Mouse (Mus musculus) heart, embryonic 13.5 days (tissue): ENCODE measurements at regions not wholly inside any gene's neighbourhood (a gene's known extent, or its start where the extent isn't known, plus 50 kb on each side); places are given as distances from the start of the nearest gene placed in this dataset.

Source experiments
- ATAC-seq: fragments of 200-750 bp; cut with Nextera tagmentation; 2 replicates; pipeline ENCODE4 v1.8.0; 2017; ENCODE audit warnings: moderate TSS enrichment; ENCODE audit not compliant: insufficient number of reproducible peaks, low FRiP score, low TSS enrichment; ENCODE audit errors: extremely low read depth
- H3K27ac ChIP-seq: fragments of 300-500 bp; sonication (generic); replicated peaks from 2 replicates; pipeline ENCODE4 v1.5.1; 2015; ENCODE audit warnings: moderate library complexity, mild to moderate bottlenecking, inconsistent platforms
- H3K27me3 ChIP-seq: fragments of 300-500 bp; sonication (generic); replicated peaks from 2 replicates; pipeline ENCODE4 v1.6.1; 2015; ENCODE audit warnings: mild to moderate bottlenecking, inconsistent platforms
- H3K36me3 ChIP-seq: fragments of 300-500 bp; sonication (generic); 2 replicates; pipeline ENCODE4 v1.6.1; 2015; ENCODE audit warnings: mild to moderate bottlenecking, inconsistent platforms
- H3K4me1 ChIP-seq: fragments of 300-500 bp; sonication (generic); 2 replicates; pipeline ENCODE4 v1.6.1; 2015; ENCODE audit warnings: inconsistent platforms
- H3K4me2 ChIP-seq: fragments of 300-500 bp; sonication (generic); 2 replicates; pipeline ENCODE4 v1.6.1; 2015; ENCODE audit warnings: inconsistent platforms, mild to moderate bottlenecking, moderate library complexity
- H3K4me3 ChIP-seq: fragments of 300-500 bp; sonication (generic); 2 replicates; pipeline ENCODE4 v1.5.1; 2015; ENCODE audit warnings: moderate library complexity, mild to moderate bottlenecking, inconsistent platforms
- H3K9ac ChIP-seq: fragments of 300-500 bp; sonication (generic); 2 replicates; pipeline ENCODE4 v1.6.1; 2015; ENCODE audit warnings: inconsistent platforms, mild to moderate bottlenecking, moderate library complexity
- H3K9me3 ChIP-seq: fragments of 300-500 bp; sonication (generic); 2 replicates; pipeline ENCODE4 v1.6.1; 2016; ENCODE audit warnings: inconsistent platforms
- WGBS: fragments of 180-500 bp; shearing (Covaris S2); methylation state at CpG from one replicate; pipeline ENCODE4 v1.1.7; 2015; ENCODE audit warnings: mixed read lengths; 5-methylcytosine and 5-hydroxymethylcytosine counted together

GRCm38 (mm10) chr11:48097455-48097854, 108.7 kb upstream of the Sgcd start:
- no peaks in the 10 kb centered on the region for H3K4me1 ChIP-seq
- H3K27ac ChIP-seq = no peak overlapping the region
- H3K36me3 ChIP-seq = no peaks in the 10 kb centered on the region
- 78% methylated on average over 6 of the region's 6 CpGs for WGBS
- no peak overlapping the region for H3K4me3 ChIP-seq
- no peak overlapping the region for H3K9ac ChIP-seq
- H3K9me3 ChIP-seq = no peaks in the 10 kb centered on the region
- no peaks in the 10 kb centered on the region for H3K27me3 ChIP-seq
- no peak overlapping the region for H3K4me2 ChIP-seq
- ATAC-seq = no peak

- Histone ChIP-seq H3K9me3 (no peaks in the 10 kb centered on the region), H3K4me3 (no peak overlapping the region), H3K9ac (no peak overlapping the region), H3K27me3 (no peaks in the 10 kb centered on the region), H3K36me3 (no peaks in the 10 kb centered on the region), H3K4me1 (no peaks in the 10 kb centered on the region), H3K4me2 (no peak overlapping the region), H3K27ac (no peak overlapping the region)
- WGBS = 34% methylated on average over 3 of the region's 3 CpGs
- no peak for ATAC-seq
Measured at GRCm38 (mm10) chr11:48067072-48067471, 78.3 kb upstream of the Sgcd start.

- H3K9ac ChIP-seq = no peak overlapping the region
- H3K4me3 ChIP-seq = no peak overlapping the region
- no peak overlapping the region for H3K4me2 ChIP-seq
- no peak overlapping the region for H3K27ac ChIP-seq
- H3K27me3 ChIP-seq = no peaks in the 10 kb centered on the region
- WGBS = 74% methylated on average over 9 of the region's 9 CpGs
- no peak for ATAC-seq
- H3K4me1 ChIP-seq = no peaks in the 10 kb centered on the region
- no peaks in the 10 kb centered on the region for H3K9me3 ChIP-seq
- H3K36me3 ChIP-seq = no peaks in the 10 kb centered on the region
Measured at GRCm38 (mm10) chr11:48063719-48064118, 75.0 kb upstream of the Sgcd start.

- Histone ChIP-seq H3K36me3 (no peaks in the 10 kb centered on the region), H3K9me3 (no peaks in the 10 kb centered on the region), H3K4me3 (no peak overlapping the region), H3K27ac (no peak overlapping the region), H3K9ac (no peak overlapping the region), H3K4me1 (no peaks in the 10 kb centered on the region), H3K4me2 (no peak overlapping the region), H3K27me3 (no peaks in the 10 kb centered on the region)
- ATAC-seq = no peak
Measured at GRCm38 (mm10) chr11:48061501-48061900, 72.7 kb upstream of the Sgcd start.

GRCm38 (mm10) chr11:48051156-48051866, 62.5 kb upstream of the Sgcd start:
- 62% methylated on average over 3 of the region's 3 CpGs for WGBS
- no peak overlapping the region for H3K4me2 ChIP-seq
- H3K9ac ChIP-seq = no peak overlapping the region
- H3K27me3 ChIP-seq = no peaks in the 10 kb centered on the region
- H3K9me3 ChIP-seq = no peaks in the 10 kb centered on the region
- no peaks in the 10 kb centered on the region for H3K4me1 ChIP-seq
- no peaks in the 10 kb centered on the region for H3K36me3 ChIP-seq
- no peak overlapping the region for H3K4me3 ChIP-seq
- ATAC-seq = no peak
- no peak overlapping the region for H3K27ac ChIP-seq

GRCm38 (mm10) chr11:48048311-48048710, 59.5 kb upstream of the Sgcd start:
- Histone ChIP-seq H3K4me1 (no peaks in the 10 kb centered on the region), H3K4me2 (no peak overlapping the region), H3K9ac (no peak overlapping the region), H3K9me3 (no peaks in the 10 kb centered on the region), H3K27ac (no peak overlapping the region), H3K27me3 (no peaks in the 10 kb centered on the region), H3K36me3 (no peaks in the 10 kb centered on the region), H3K4me3 (no peak overlapping the region)
- WGBS = 78% methylated on average over 1 of the region's 1 CpGs
- no peak for ATAC-seq
